Mouse (Mus musculus): ENCODE measurements around the gene Bsn. TPM values are rescaled to one million over a fixed set of nuclear protein-coding genes. Genes with fewer than 3 reads are reported as not detected.
"Not testable (repeated sequence)": the region's sequence is repeated elsewhere in the genome, so short reads cannot be mapped to it uniquely, and the experiment has no call there.

Bsn gene
- polyA plus RNA-seq, 1 experiment from 2014 or later, result 5.3 TPM

- 87% methylated on average over 17 of the region's 17 CpGs for WGBS
- Histone ChIP-seq H3K4me3 (ENCODE audit: low read depth, low read length) (no peak overlapping the region), H3K27me3 (replicated peaks; ENCODE audit: control insufficient read depth, insufficient read depth, low read length) (no peaks in the 10 kb centered on the region), H3K36me3 (ENCODE audit: control insufficient read depth, insufficient read depth, low read length) (peaks cover 18% of the 10 kb centered on the region), H3K4me2 (ENCODE audit: low read length) (no peak overlapping the region), H3K9ac (ENCODE audit: low read length) (no peak overlapping the region), H3K27ac (ENCODE audit: low read depth, low read length) (no peak overlapping the region), H3K9me3 (replicated peaks; ENCODE audit: control insufficient read depth, low read length) (no peaks in the 10 kb centered on the region), H3K4me1 (ENCODE audit: control insufficient read depth, insufficient read depth, low read length) (no peaks in the 10 kb centered on the region)
- no peak for ATAC-seq
- no peak for DNase-seq (ENCODE audit: low spot score)
Observed at GRCm38 (mm10) chr9:108139169-108139962, 50.8 kb downstream of the Bsn start.

- Histone ChIP-seq H3K4me3 (ENCODE audit: low read depth, low read length) (no peak overlapping the region), H3K27ac (ENCODE audit: low read depth, low read length) (no peak overlapping the region), H3K9ac (ENCODE audit: low read length) (no peak overlapping the region), H3K4me1 (ENCODE audit: control insufficient read depth, insufficient read depth, low read length) (no peaks in the 10 kb centered on the region), H3K9me3 (replicated peaks; ENCODE audit: control insufficient read depth, low read length) (no peaks in the 10 kb centered on the region), H3K4me2 (ENCODE audit: low read length) (no peak overlapping the region), H3K27me3 (replicated peaks; ENCODE audit: control insufficient read depth, insufficient read depth, low read length) (no peaks in the 10 kb centered on the region), H3K36me3 (ENCODE audit: control insufficient read depth, insufficient read depth, low read length) (peaks cover 18% of the 10 kb centered on the region)
- 76% methylated on average over 6 of the region's 6 CpGs for WGBS
- ATAC-seq, result no peak
- DNase-seq (ENCODE audit: low spot score), result no peak
Observed at GRCm38 (mm10) chr9:108138118-108138517, 52.1 kb downstream of the Bsn start.

- Histone ChIP-seq H3K4me3 (ENCODE audit: low read depth, low read length) (no peak overlapping the region), H3K4me2 (ENCODE audit: low read length) (no peak overlapping the region), H3K4me1 (ENCODE audit: control insufficient read depth, insufficient read depth, low read length) (no peaks in the 10 kb centered on the region), H3K36me3 (ENCODE audit: control insufficient read depth, insufficient read depth, low read length) (peaks cover 18% of the 10 kb centered on the region), H3K27ac (ENCODE audit: low read depth, low read length) (no peak overlapping the region), H3K9ac (ENCODE audit: low read length) (no peak overlapping the region), H3K9me3 (replicated peaks; ENCODE audit: control insufficient read depth, low read length) (no peaks in the 10 kb centered on the region), H3K27me3 (replicated peaks; ENCODE audit: control insufficient read depth, insufficient read depth, low read length) (no peaks in the 10 kb centered on the region)
- WGBS, result 75% methylated on average over 17 of the region's 17 CpGs
- no peak for DNase-seq (ENCODE audit: low spot score)
- no peak for ATAC-seq
Observed at GRCm38 (mm10) chr9:108137523-108137922, 52.7 kb downstream of the Bsn start.

GRCm38 (mm10) chr9:108136930-108137462 lies 53.2 kb downstream of the Bsn start:
- Histone ChIP-seq H3K36me3 (ENCODE audit: control insufficient read depth, insufficient read depth, low read length) (peaks cover 18% of the 10 kb centered on the region), H3K27me3 (replicated peaks; ENCODE audit: control insufficient read depth, insufficient read depth, low read length) (no peaks in the 10 kb centered on the region), H3K27ac (ENCODE audit: low read depth, low read length) (no peak overlapping the region), H3K4me2 (ENCODE audit: low read length) (no peak overlapping the region), H3K4me1 (ENCODE audit: control insufficient read depth, insufficient read depth, low read length) (no peaks in the 10 kb centered on the region), H3K9me3 (replicated peaks; ENCODE audit: control insufficient read depth, low read length) (no peaks in the 10 kb centered on the region), H3K4me3 (ENCODE audit: low read depth, low read length) (no peak overlapping the region), H3K9ac (ENCODE audit: low read length) (no peak overlapping the region)
- ATAC-seq (no peak), DNase-seq (ENCODE audit: low spot score) (no peak)
- WGBS, result 82% methylated on average over 6 of the region's 6 CpGs

GRCm38 (mm10) chr9:108136225-108136624 lies 54.0 kb downstream of the Bsn start:
- Histone ChIP-seq H3K27me3 (replicated peaks; ENCODE audit: control insufficient read depth, insufficient read depth, low read length) (no peaks in the 10 kb centered on the region), H3K4me2 (ENCODE audit: low read length) (no peak overlapping the region), H3K9ac (ENCODE audit: low read length) (no peak overlapping the region), H3K9me3 (replicated peaks; ENCODE audit: control insufficient read depth, low read length) (no peaks in the 10 kb centered on the region), H3K27ac (ENCODE audit: low read depth, low read length) (no peak overlapping the region), H3K4me1 (ENCODE audit: control insufficient read depth, insufficient read depth, low read length) (no peaks in the 10 kb centered on the region), H3K4me3 (ENCODE audit: low read depth, low read length) (no peak overlapping the region), H3K36me3 (ENCODE audit: control insufficient read depth, insufficient read depth, low read length) (peaks cover 18% of the 10 kb centered on the region)
- no peak for ATAC-seq
- WGBS, result 41% methylated on average over 1 of the region's 1 CpGs
- DNase-seq (ENCODE audit: low spot score), result peak; percentile 47

GRCm38 (mm10) chr9:108135679-108136078 lies 54.5 kb downstream of the Bsn start:
- WGBS, result 87% methylated on average over 3 of the region's 3 CpGs
- DNase-seq (ENCODE audit: low spot score); H3K27ac ChIP-seq (ENCODE audit: low read depth, low read length); H3K9me3 ChIP-seq (replicated peaks; ENCODE audit: control insufficient read depth, low read length); H3K4me1 ChIP-seq (ENCODE audit: control insufficient read depth, insufficient read depth, low read length); H3K4me3 ChIP-seq (ENCODE audit: low read depth, low read length); ATAC-seq; H3K4me2 ChIP-seq (ENCODE audit: low read length); H3K27me3 ChIP-seq (replicated peaks; ENCODE audit: control insufficient read depth, insufficient read depth, low read length); H3K9ac ChIP-seq (ENCODE audit: low read length): not testable (repeated sequence)
- peaks cover 18% of the 10 kb centered on the region for H3K36me3 ChIP-seq (ENCODE audit: control insufficient read depth, insufficient read depth, low read length)

GRCm38 (mm10) chr9:108133478-108133877 lies 56.7 kb downstream of the Bsn start:
- H3K9ac ChIP-seq (ENCODE audit: low read length), result no peak overlapping the region
- H3K9me3 ChIP-seq (replicated peaks; ENCODE audit: control insufficient read depth, low read length), result no peaks in the 10 kb centered on the region
- H3K36me3 ChIP-seq (ENCODE audit: control insufficient read depth, insufficient read depth, low read length), result 0 out of 2 replicates have a peak, but pooled peaks cover 9% of the 10 kb centered on the region
- no peaks in the 10 kb centered on the region for H3K27me3 ChIP-seq (replicated peaks; ENCODE audit: control insufficient read depth, insufficient read depth, low read length)
- 55% methylated on average over 1 of the region's 1 CpGs for WGBS
- H3K4me1 ChIP-seq (ENCODE audit: control insufficient read depth, insufficient read depth, low read length), result no peaks in the 10 kb centered on the region
- no peak overlapping the region for H3K4me2 ChIP-seq (ENCODE audit: low read length)
- H3K4me3 ChIP-seq (ENCODE audit: low read depth, low read length), result no peak overlapping the region
- DNase-seq (ENCODE audit: low spot score) (no peak), ATAC-seq (no peak)
- no peak overlapping the region for H3K27ac ChIP-seq (ENCODE audit: low read depth, low read length)

GRCm38 (mm10) chr9:108132373-108132772 lies 57.8 kb downstream of the Bsn start:
- ATAC-seq, result no peak

GRCm38 (mm10) chr9:108131502-108131901 lies 58.7 kb downstream of the Bsn start:
- H3K9me3 ChIP-seq (replicated peaks; ENCODE audit: control insufficient read depth, low read length), result no peaks in the 10 kb centered on the region
- H3K36me3 ChIP-seq (ENCODE audit: control insufficient read depth, insufficient read depth, low read length), result no peaks in the 10 kb centered on the region
- H3K4me3 ChIP-seq (ENCODE audit: low read depth, low read length), result no peak overlapping the region
- DNase-seq (ENCODE audit: low spot score) (no peak), ATAC-seq (no peak)
- H3K27ac ChIP-seq (ENCODE audit: low read depth, low read length), result no peak overlapping the region
- WGBS, result 92% methylated on average over 5 of the region's 5 CpGs
- H3K27me3 ChIP-seq (replicated peaks; ENCODE audit: control insufficient read depth, insufficient read depth, low read length), result no peaks in the 10 kb centered on the region
- H3K4me2 ChIP-seq (ENCODE audit: low read length), result no peak overlapping the region
- H3K9ac ChIP-seq (ENCODE audit: low read length), result no peak overlapping the region
- H3K4me1 ChIP-seq (ENCODE audit: control insufficient read depth, insufficient read depth, low read length), result no peaks in the 10 kb centered on the region

More at GRCm38 (mm10) chr9:108132373-108132772, 57.8 kb downstream of the Bsn start:
- Histone ChIP-seq H3K4me3 (ENCODE audit: low read depth, low read length) (no peak overlapping the region), H3K4me1 (ENCODE audit: control insufficient read depth, insufficient read depth, low read length) (no peaks in the 10 kb centered on the region), H3K27me3 (replicated peaks; ENCODE audit: control insufficient read depth, insufficient read depth, low read length) (no peaks in the 10 kb centered on the region), H3K27ac (ENCODE audit: low read depth, low read length) (no peak overlapping the region), H3K4me2 (ENCODE audit: low read length) (no peak overlapping the region), H3K9ac (ENCODE audit: low read length) (no peak overlapping the region), H3K36me3 (ENCODE audit: control insufficient read depth, insufficient read depth, low read length) (0 out of 2 replicates have a peak, but pooled peaks cover 2% of the 10 kb centered on the region), H3K9me3 (replicated peaks; ENCODE audit: control insufficient read depth, low read length) (no peaks in the 10 kb centered on the region)
- WGBS, result 91% methylated on average over 3 of the region's 3 CpGs
- no peak for DNase-seq (ENCODE audit: low spot score)
